Mouse (Mus musculus): ENCODE measurements around the gene Gm6525. TPM values are rescaled to one million over a fixed set of nuclear protein-coding genes. Genes with fewer than 3 reads are reported as not detected.
A peak's percentile ranks its signal among the peaks of the same experiment; 100 is the strongest.

Gm6525 gene
- polyA plus RNA-seq, 1 experiment from 2014 or later, result 3.1 TPM

- Histone ChIP-seq H3K9me3 (ENCODE audit: control insufficient read depth, low read length) (no peaks in the 10 kb centered on the region), H3K27ac (replicated peaks; ENCODE audit: low read depth, low read length) (no peak overlapping the region), H3K9ac (replicated peaks; ENCODE audit: low read length) (no peak overlapping the region), H3K4me3 (replicated peaks; ENCODE audit: low read depth, low read length) (no peak overlapping the region), H3K4me1 (ENCODE audit: control insufficient read depth, insufficient read depth, low read length) (no peaks in the 10 kb centered on the region), H3K4me2 (ENCODE audit: low read length) (no peak overlapping the region), H3K27me3 (ENCODE audit: control insufficient read depth, insufficient read depth, low read length) (no peaks in the 10 kb centered on the region), H3K36me3 (ENCODE audit: control insufficient read depth, insufficient read depth, low read length) (peaks cover 31% of the 10 kb centered on the region)
- DNase-seq (no peak), ATAC-seq (ENCODE audit: low FRiP score, low TSS enrichment) (no peak)
- WGBS, result 91% methylated on average over 4 of the region's 4 CpGs
Observed at GRCm38 (mm10) chr3:84157559-84158350, 16.1 kb upstream of the Gm6525 start.

- Histone ChIP-seq H3K4me1 (ENCODE audit: control insufficient read depth, insufficient read depth, low read length) (no peaks in the 10 kb centered on the region), H3K27me3 (ENCODE audit: control insufficient read depth, insufficient read depth, low read length) (no peaks in the 10 kb centered on the region), H3K9ac (replicated peaks; ENCODE audit: low read length) (no peak overlapping the region), H3K36me3 (ENCODE audit: control insufficient read depth, insufficient read depth, low read length) (peaks cover 74% of the 10 kb centered on the region), H3K4me3 (replicated peaks; ENCODE audit: low read depth, low read length) (no peak overlapping the region), H3K4me2 (ENCODE audit: low read length) (no peak overlapping the region), H3K27ac (replicated peaks; ENCODE audit: low read depth, low read length) (no peak overlapping the region), H3K9me3 (ENCODE audit: control insufficient read depth, low read length) (no peaks in the 10 kb centered on the region)
- ATAC-seq (ENCODE audit: low FRiP score, low TSS enrichment), result no peak
- DNase-seq, result no peak
- 96% methylated on average over 3 of the region's 3 CpGs for WGBS
Observed at GRCm38 (mm10) chr3:84165391-84165790, 8.5 kb upstream of the Gm6525 start.

GRCm38 (mm10) chr3:84166073-84166472 lies 7.8 kb upstream of the Gm6525 start:
- ATAC-seq (ENCODE audit: low FRiP score, low TSS enrichment), result no peak
- H3K36me3 ChIP-seq (ENCODE audit: control insufficient read depth, insufficient read depth, low read length), result peaks cover 79% of the 10 kb centered on the region

GRCm38 (mm10) chr3:84168943-84169342 lies 5.0 kb upstream of the Gm6525 start:
- DNase-seq, result no peak
- Histone ChIP-seq H3K9me3 (ENCODE audit: control insufficient read depth, low read length) (no peaks in the 10 kb centered on the region), H3K27ac (replicated peaks; ENCODE audit: low read depth, low read length) (no peak overlapping the region), H3K27me3 (ENCODE audit: control insufficient read depth, insufficient read depth, low read length) (no peaks in the 10 kb centered on the region), H3K4me2 (ENCODE audit: low read length) (no peak overlapping the region), H3K4me3 (replicated peaks; ENCODE audit: low read depth, low read length) (no peak overlapping the region), H3K9ac (replicated peaks; ENCODE audit: low read length) (no peak overlapping the region), H3K4me1 (ENCODE audit: control insufficient read depth, insufficient read depth, low read length) (no peaks in the 10 kb centered on the region), H3K36me3 (ENCODE audit: control insufficient read depth, insufficient read depth, low read length) (peaks cover 88% of the 10 kb centered on the region)
- 95% methylated on average over 6 of the region's 6 CpGs for WGBS
- ATAC-seq (ENCODE audit: low FRiP score, low TSS enrichment), result no peak

More at GRCm38 (mm10) chr3:84166073-84166472, 7.8 kb upstream of the Gm6525 start:
- Histone ChIP-seq H3K9ac (replicated peaks; ENCODE audit: low read length) (no peak overlapping the region), H3K27ac (replicated peaks; ENCODE audit: low read depth, low read length) (no peak overlapping the region), H3K27me3 (ENCODE audit: control insufficient read depth, insufficient read depth, low read length) (no peaks in the 10 kb centered on the region), H3K4me1 (ENCODE audit: control insufficient read depth, insufficient read depth, low read length) (no peaks in the 10 kb centered on the region), H3K4me2 (ENCODE audit: low read length) (no peak overlapping the region), H3K9me3 (ENCODE audit: control insufficient read depth, low read length) (no peaks in the 10 kb centered on the region), H3K4me3 (replicated peaks; ENCODE audit: low read depth, low read length) (no peak overlapping the region)
- WGBS, result 97% methylated on average over 5 of the region's 5 CpGs
- DNase-seq, result no peak

GRCm38 (mm10) chr3:84169393-84170005 lies 4.4 kb upstream of the Gm6525 start:
- peaks cover 87% of the 10 kb centered on the region for H3K36me3 ChIP-seq (ENCODE audit: control insufficient read depth, insufficient read depth, low read length)
- WGBS, result 74% methylated on average over 8 of the region's 8 CpGs

GRCm38 (mm10) chr3:84172406-84172805 lies 1.5 kb upstream of the Gm6525 start:
- no peak overlapping the region for H3K4me3 ChIP-seq (replicated peaks; ENCODE audit: low read depth, low read length)
- H3K4me2 ChIP-seq (ENCODE audit: low read length), result no peak overlapping the region
- no peaks in the 10 kb centered on the region for H3K9me3 ChIP-seq (ENCODE audit: control insufficient read depth, low read length)
- 49% methylated on average over 11 of the region's 11 CpGs for WGBS
- H3K27ac ChIP-seq (replicated peaks; ENCODE audit: low read depth, low read length), result no peak overlapping the region
- no peaks in the 10 kb centered on the region for H3K27me3 ChIP-seq (ENCODE audit: control insufficient read depth, insufficient read depth, low read length)
- no peak overlapping the region for H3K9ac ChIP-seq (replicated peaks; ENCODE audit: low read length)
- no peaks in the 10 kb centered on the region for H3K4me1 ChIP-seq (ENCODE audit: control insufficient read depth, insufficient read depth, low read length)
- no peak for ATAC-seq (ENCODE audit: low FRiP score, low TSS enrichment)
- peaks cover 77% of the 10 kb centered on the region for H3K36me3 ChIP-seq (ENCODE audit: control insufficient read depth, insufficient read depth, low read length)
- no peak for DNase-seq

More at GRCm38 (mm10) chr3:84169393-84170005, 4.4 kb upstream of the Gm6525 start:
- no peak for ATAC-seq (ENCODE audit: low FRiP score, low TSS enrichment)
- H3K9ac ChIP-seq (replicated peaks; ENCODE audit: low read length), result no peak overlapping the region
- no peak overlapping the region for H3K4me2 ChIP-seq (ENCODE audit: low read length)
- H3K27me3 ChIP-seq (ENCODE audit: control insufficient read depth, insufficient read depth, low read length), result no peaks in the 10 kb centered on the region
- H3K4me3 ChIP-seq (replicated peaks; ENCODE audit: low read depth, low read length), result no peak overlapping the region
- H3K9me3 ChIP-seq (ENCODE audit: control insufficient read depth, low read length), result no peaks in the 10 kb centered on the region
- H3K4me1 ChIP-seq (ENCODE audit: control insufficient read depth, insufficient read depth, low read length), result no peaks in the 10 kb centered on the region
- no peak overlapping the region for H3K27ac ChIP-seq (replicated peaks; ENCODE audit: low read depth, low read length)
- no peak for DNase-seq

- Histone ChIP-seq H3K27me3 (ENCODE audit: control insufficient read depth, insufficient read depth, low read length) (no peaks in the 10 kb centered on the region), H3K36me3 (ENCODE audit: control insufficient read depth, insufficient read depth, low read length) (peaks cover 65% of the 10 kb centered on the region), H3K4me3 (replicated peaks; ENCODE audit: low read depth, low read length) (no peak overlapping the region), H3K9ac (replicated peaks; ENCODE audit: low read length) (no peak overlapping the region), H3K4me1 (ENCODE audit: control insufficient read depth, insufficient read depth, low read length) (peaks cover 2% of the 10 kb centered on the region), H3K4me2 (ENCODE audit: low read length) (no peak overlapping the region), H3K9me3 (ENCODE audit: control insufficient read depth, low read length) (no peaks in the 10 kb centered on the region), H3K27ac (replicated peaks; ENCODE audit: low read depth, low read length) (no peak overlapping the region)
- ATAC-seq (ENCODE audit: low FRiP score, low TSS enrichment) (peak; percentile 79; the same call in 1 of the 2 replicates), DNase-seq (peak; percentile 90)
- 35% methylated on average over 7 of the region's 7 CpGs for WGBS
Observed at GRCm38 (mm10) chr3:84175337-84176315, 1.7 kb downstream of the Gm6525 start.

- Histone ChIP-seq H3K4me3 (replicated peaks; ENCODE audit: low read depth, low read length) (no peak overlapping the region), H3K27ac (replicated peaks; ENCODE audit: low read depth, low read length) (no peak overlapping the region), H3K9ac (replicated peaks; ENCODE audit: low read length) (no peak overlapping the region), H3K9me3 (ENCODE audit: control insufficient read depth, low read length) (no peaks in the 10 kb centered on the region), H3K4me1 (ENCODE audit: control insufficient read depth, insufficient read depth, low read length) (peaks cover 16% of the 10 kb centered on the region), H3K36me3 (ENCODE audit: control insufficient read depth, insufficient read depth, low read length) (peaks cover 44% of the 10 kb centered on the region), H3K27me3 (ENCODE audit: control insufficient read depth, insufficient read depth, low read length) (no peaks in the 10 kb centered on the region), H3K4me2 (ENCODE audit: low read length) (no peak overlapping the region)
- 74% methylated on average over 2 of the region's 2 CpGs for WGBS
- no peak for DNase-seq
- no peak for ATAC-seq (ENCODE audit: low FRiP score, low TSS enrichment)
Observed at GRCm38 (mm10) chr3:84177834-84178233, 3.9 kb downstream of the Gm6525 start.
